15 mouse cellular contexts compared by ENCODE assay signal in genomic region chr5:45136696-45137095, GRCm38 (mm10).
DNase-seq lines count a peak whose midpoint lies in the region; ATAC-seq and TF ChIP-seq lines count a peak whose summit lies in the region.
"Had no signal": no experiment of that assay in that cellular context is flagged by ENCODE, and none has a peak within 500 bp of the region (broad histone marks: within the 10 kb centered on the region; RNA-seq: fewer than 3 reads in every experiment).

No protein-coding gene starts in this region.

- H3K4me3 ChIP-seq in hindbrain, postnatal 0 days (ENCODE audit: low read length) = no peak overlapping the region
- H3K4me3 ChIP-seq in hindbrain, embryonic 11.5 days (ENCODE audit: low read depth, low read length) = no peak overlapping the region
- H3K4me3 ChIP-seq in forebrain, embryonic 13.5 days = no peak overlapping the region
- no peak overlapping the region for H3K4me3 ChIP-seq in neural tube, embryonic 13.5 days
- H3K4me3 ChIP-seq: liver, embryonic 15.5 days; megakaryocyte, embryonic 14.5 days had no signal

- ATAC-seq in hindbrain, postnatal 0 days = no peak
- ATAC-seq in hindbrain, embryonic 11.5 days (ENCODE audit: low FRiP score) = no peak
- ATAC-seq in forebrain, embryonic 13.5 days = 0 out of 2 replicates have a peak, but pooled peaks have one; percentile 16
- ATAC-seq in neural tube, embryonic 13.5 days (ENCODE audit: low read depth) = 0 out of 2 replicates have a peak, but pooled peaks have one; percentile 19

- no peaks in the 10 kb centered on the region for H3K36me3 ChIP-seq in hindbrain, postnatal 0 days (ENCODE audit: insufficient read depth, low read length)
- no peaks in the 10 kb centered on the region for H3K36me3 ChIP-seq in hindbrain, embryonic 11.5 days (ENCODE audit: control insufficient read depth, insufficient read depth, low read length)
- no peaks in the 10 kb centered on the region for H3K36me3 ChIP-seq in forebrain, embryonic 13.5 days (ENCODE audit: poor library complexity, severe bottlenecking)
- H3K36me3 ChIP-seq in neural tube, embryonic 13.5 days = no peaks in the 10 kb centered on the region
- H3K36me3 ChIP-seq: liver, embryonic 15.5 days had no signal

- DNase-seq in hindbrain, postnatal 0 days (ENCODE audit: low spot score) = no peak
- DNase-seq in hindbrain, embryonic 11.5 days (ENCODE audit: low spot score) = no peak
- DNase-seq in 416B (ENCODE audit: low read depth) = peak; percentile 42
- DNase-seq in frontal cortex, postnatal 14 days (ENCODE audit: low spot score in 2 of 2) = no peak
- DNase-seq in spleen, adult 18-20 months = no peak
- DNase-seq: cerebellum, postnatal 10 days; gastrocnemius, postnatal 36 days; kidney, adult 9 months; kidney, postnatal 36 days; lung, postnatal 10 days; thymus, postnatal 36 days had no signal

- H3K27me3 ChIP-seq in hindbrain, postnatal 0 days (ENCODE audit: insufficient read depth, low read length) = no peaks in the 10 kb centered on the region
- H3K27me3 ChIP-seq in hindbrain, embryonic 11.5 days (ENCODE audit: control insufficient read depth, insufficient read depth, low read length) = no peaks in the 10 kb centered on the region
- no peaks in the 10 kb centered on the region for H3K27me3 ChIP-seq in forebrain, embryonic 13.5 days
- no peaks in the 10 kb centered on the region for H3K27me3 ChIP-seq in neural tube, embryonic 13.5 days
- H3K27me3 ChIP-seq: liver, embryonic 15.5 days; megakaryocyte, embryonic 14.5 days had no signal

- WGBS in hindbrain, postnatal 0 days = 32% methylated on average over 3 of the region's 3 CpGs
- 50% methylated on average over 3 of the region's 3 CpGs for WGBS in hindbrain, embryonic 11.5 days
- 34% methylated on average over 3 of the region's 3 CpGs for WGBS in forebrain, embryonic 13.5 days
- 18% methylated on average over 3 of the region's 3 CpGs for WGBS in neural tube, embryonic 13.5 days

- H3K4me1 ChIP-seq in hindbrain, postnatal 0 days (ENCODE audit: insufficient read depth, low read length) = no peaks in the 10 kb centered on the region
- H3K4me1 ChIP-seq in hindbrain, embryonic 11.5 days (replicated peaks; ENCODE audit: control insufficient read depth, insufficient read depth, low read length) = no peaks in the 10 kb centered on the region
- peaks cover 16% of the 10 kb centered on the region for H3K4me1 ChIP-seq in forebrain, embryonic 13.5 days
- H3K4me1 ChIP-seq in neural tube, embryonic 13.5 days (replicated peaks) = peaks cover 13% of the 10 kb centered on the region
- H3K4me1 ChIP-seq: liver, embryonic 15.5 days; megakaryocyte, embryonic 14.5 days had no signal

- no peaks in the 10 kb centered on the region for H3K9me3 ChIP-seq in hindbrain, postnatal 0 days (ENCODE audit: low read length)
- H3K9me3 ChIP-seq in hindbrain, embryonic 11.5 days (ENCODE audit: control insufficient read depth, low read length) = no peaks in the 10 kb centered on the region
- no peaks in the 10 kb centered on the region for H3K9me3 ChIP-seq in forebrain, embryonic 13.5 days (replicated peaks)
- H3K9me3 ChIP-seq in neural tube, embryonic 13.5 days = no peaks in the 10 kb centered on the region
- H3K9me3 ChIP-seq: liver, embryonic 15.5 days had no signal

- H3K9ac ChIP-seq in hindbrain, postnatal 0 days (replicated peaks; ENCODE audit: low read length) = no peak overlapping the region
- H3K9ac ChIP-seq in hindbrain, embryonic 11.5 days (ENCODE audit: low read depth, low read length) = no peak overlapping the region
- no peak overlapping the region for H3K9ac ChIP-seq in forebrain, embryonic 13.5 days
- H3K9ac ChIP-seq in neural tube, embryonic 13.5 days = peak overlapping the region; percentile 49; the same call in 1 of the 2 replicates
- H3K9ac ChIP-seq: liver, embryonic 15.5 days had no signal

- H3K4me2 ChIP-seq in hindbrain, postnatal 0 days (ENCODE audit: low read depth, low read length) = no peak overlapping the region
- no peak overlapping the region for H3K4me2 ChIP-seq in hindbrain, embryonic 11.5 days (replicated peaks; ENCODE audit: low read depth, low read length)
- H3K4me2 ChIP-seq in forebrain, embryonic 13.5 days = no peak overlapping the region
- peak overlapping the region; percentile 38; the same call in 1 of the 2 replicates for H3K4me2 ChIP-seq in neural tube, embryonic 13.5 days
- H3K4me2 ChIP-seq: liver, embryonic 15.5 days had no signal

- H3K27ac ChIP-seq in hindbrain, postnatal 0 days = 0 out of 2 replicates have a peak overlapping the region, but pooled peaks have one; percentile 23
- no peak overlapping the region for H3K27ac ChIP-seq in hindbrain, embryonic 11.5 days (ENCODE audit: low read depth, low read length)
- peak overlapping the region; percentile 44; the same call in 1 of the 2 replicates for H3K27ac ChIP-seq in forebrain, embryonic 13.5 days
- H3K27ac ChIP-seq in neural tube, embryonic 13.5 days (replicated peaks) = peak overlapping the region; percentile 74
- H3K27ac ChIP-seq: liver, embryonic 15.5 days had no signal

- TF ChIP-seq CTCF in hindbrain, postnatal 0 days (IDR thresholded peaks at IDR 0.05; ENCODE audit: low read depth) = no peak

Comparison
In these comparisons a context has a peak if more than half of its experiments do, and no peak if none do; other contexts are left out.
1. ATAC-seq: peak in forebrain, embryonic 13.5 days (single experiment) and neural tube, embryonic 13.5 days (single experiment); none in hindbrain, postnatal 0 days (single experiment) and hindbrain, embryonic 11.5 days (single experiment).